10 mouse cellular contexts compared by ENCODE assay signal in the genomic region with DNA sequence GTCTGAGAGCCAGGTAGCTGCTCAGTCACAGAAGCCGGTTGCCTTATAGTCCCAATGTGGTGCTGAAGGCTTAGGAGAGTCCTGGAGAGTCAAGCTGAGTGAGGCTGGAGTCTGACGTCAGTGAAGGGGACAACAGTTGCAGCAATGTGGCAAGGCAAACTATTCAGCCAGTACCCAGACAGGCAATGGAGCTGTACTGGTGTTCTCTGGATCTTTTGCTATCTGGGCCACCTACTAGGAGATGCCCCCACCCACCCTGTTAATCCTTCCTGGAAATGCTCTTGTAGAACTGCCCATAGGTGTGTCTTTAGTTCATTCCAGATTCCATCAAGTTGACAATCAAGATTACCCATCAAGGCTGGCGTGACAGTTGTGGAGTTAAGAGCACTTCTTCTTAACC.
"Had no signal": no experiment of that assay in that cellular context is flagged by ENCODE, and none has a peak within 500 bp of the region (broad histone marks: within the 10 kb centered on the region; RNA-seq: fewer than 3 reads in every experiment).

No protein-coding gene starts in this region.

- H3K36me3 ChIP-seq: limb, embryonic 15.5 days; midbrain, embryonic 12.5 days; neural tube, embryonic 13.5 days had no signal

- DNase-seq: kidney, adult 18-20 months; kidney, postnatal 25 days; layer of hippocampus, postnatal 36 days; lung, adult 18-20 months; retina, postnatal 1 day; thymus, postnatal 4 days had no signal

- H3K4me3 ChIP-seq: limb, embryonic 15.5 days; midbrain, embryonic 12.5 days; neural tube, embryonic 13.5 days had no signal

- H3K27ac ChIP-seq: limb, embryonic 15.5 days; liver, embryonic 14.5 days; midbrain, embryonic 12.5 days; neural tube, embryonic 13.5 days had no signal

- H3K27me3 ChIP-seq: limb, embryonic 15.5 days; midbrain, embryonic 12.5 days; neural tube, embryonic 13.5 days had no signal
